11 mouse cellular contexts compared by ENCODE assay signal in the genomic region with DNA sequence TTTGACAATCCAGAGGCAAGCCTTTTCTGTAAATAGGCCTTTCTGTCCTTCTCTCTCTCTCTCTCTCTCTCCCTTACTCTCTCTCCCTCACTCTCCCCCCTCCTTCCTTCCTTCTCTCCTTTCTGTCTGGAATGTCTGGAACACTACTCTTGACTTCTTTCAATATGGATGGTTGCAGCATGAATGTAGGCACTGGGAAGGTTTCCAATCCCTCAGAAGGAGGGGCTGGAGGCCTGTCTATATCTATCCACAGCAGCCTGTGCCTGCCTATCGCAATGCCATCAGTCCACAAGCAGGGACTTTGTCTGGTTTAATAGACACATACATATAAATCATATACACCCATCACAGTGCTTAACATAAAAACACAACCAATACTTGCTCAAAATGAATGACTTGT. TPM values are rescaled to one million over a fixed set of nuclear protein-coding genes. Genes with fewer than 3 reads are reported as not detected.
A peak's percentile ranks its signal among the peaks of the same experiment; 100 is the strongest.
DNase-seq lines count a peak whose midpoint lies in the region; ATAC-seq and TF ChIP-seq lines count a peak whose summit lies in the region.
"Had no signal": no experiment of that assay in that cellular context is flagged by ENCODE, and none has a peak within 500 bp of the region (broad histone marks: within the 10 kb centered on the region; RNA-seq: fewer than 3 reads in every experiment).

No protein-coding gene starts in this region.

- TF ChIP-seq EP300 in liver, embryonic 14.5 days (IDR thresholded peaks at IDR 0.05; ENCODE audit: low read depth), result 0 out of 2 replicates have a peak, but pooled peaks have one; percentile 20
- TF ChIP-seq EP300 in liver, postnatal 0 days (IDR thresholded peaks at IDR 0.05; ENCODE audit: low read depth), result no peak

- no peaks in the 10 kb centered on the region for H3K9me3 ChIP-seq in liver, embryonic 14.5 days (ENCODE audit: control insufficient read depth, low read length)
- H3K9me3 ChIP-seq in liver, postnatal 0 days (ENCODE audit: low read length), result no peaks in the 10 kb centered on the region
- no peaks in the 10 kb centered on the region for H3K9me3 ChIP-seq in embryonic facial prominence, embryonic 12.5 days
- H3K9me3 ChIP-seq in hindbrain, embryonic 10.5 days, result no peaks in the 10 kb centered on the region
- H3K9me3 ChIP-seq in midbrain, embryonic 15.5 days, result no peaks in the 10 kb centered on the region
- H3K9me3 ChIP-seq: liver, embryonic 15.5 days; neural tube, embryonic 12.5 days had no signal

- no peak overlapping the region for H3K4me3 ChIP-seq in liver, embryonic 14.5 days (ENCODE audit: insufficient read depth in 1 of 2, low read depth in 2 of 2, low read length in 2 of 2)
- H3K4me3 ChIP-seq in liver, postnatal 0 days (ENCODE audit: low read depth, low read length), result no peak overlapping the region
- H3K4me3 ChIP-seq in embryonic facial prominence, embryonic 12.5 days, result no peak overlapping the region
- no peak overlapping the region for H3K4me3 ChIP-seq in hindbrain, embryonic 10.5 days
- no peak overlapping the region for H3K4me3 ChIP-seq in midbrain, embryonic 15.5 days
- H3K4me3 ChIP-seq: liver, embryonic 15.5 days; neural tube, embryonic 12.5 days had no signal

- no peak for ATAC-seq in liver, embryonic 14.5 days (ENCODE audit: insufficient read depth)
- no peak for ATAC-seq in liver, postnatal 0 days
- no peak for ATAC-seq in embryonic facial prominence, embryonic 12.5 days (ENCODE audit: insufficient number of reproducible peaks, insufficient read depth, low FRiP score, low TSS enrichment)
- ATAC-seq in midbrain, embryonic 15.5 days (replicated peaks), result no peak

- no peak overlapping the region for H3K4me2 ChIP-seq in liver, embryonic 14.5 days (ENCODE audit: low read depth)
- no peak overlapping the region for H3K4me2 ChIP-seq in liver, postnatal 0 days (ENCODE audit: low read depth, low read length)
- no peak overlapping the region for H3K4me2 ChIP-seq in embryonic facial prominence, embryonic 12.5 days (replicated peaks)
- no peak overlapping the region for H3K4me2 ChIP-seq in midbrain, embryonic 15.5 days
- H3K4me2 ChIP-seq: liver, embryonic 15.5 days; neural tube, embryonic 12.5 days had no signal

- H3K36me3 ChIP-seq in liver, embryonic 14.5 days (replicated peaks; ENCODE audit: control insufficient read depth, insufficient read depth, low read depth), result no peaks in the 10 kb centered on the region
- H3K36me3 ChIP-seq in liver, postnatal 0 days (replicated peaks; ENCODE audit: insufficient read depth, low read length), result no peaks in the 10 kb centered on the region
- 0 out of 2 replicates have a peak, but pooled peaks cover 3% of the 10 kb centered on the region for H3K36me3 ChIP-seq in embryonic facial prominence, embryonic 12.5 days
- no peaks in the 10 kb centered on the region for H3K36me3 ChIP-seq in hindbrain, embryonic 10.5 days
- H3K36me3 ChIP-seq in midbrain, embryonic 15.5 days (replicated peaks), result no peaks in the 10 kb centered on the region
- H3K36me3 ChIP-seq: liver, embryonic 15.5 days; neural tube, embryonic 12.5 days had no signal

- peaks cover 3 to 8% of the 10 kb centered on the region in 2 experiments; a peak in 3 of 4 replicates for H3K4me1 ChIP-seq in liver, embryonic 14.5 days (replicated peaks; ENCODE audit: control insufficient read depth in 2 of 2, insufficient read depth in 2 of 2, low read length in 1 of 2)
- H3K4me1 ChIP-seq in liver, postnatal 0 days (ENCODE audit: insufficient read depth), result no peaks in the 10 kb centered on the region
- H3K4me1 ChIP-seq in embryonic facial prominence, embryonic 12.5 days, result peaks cover 25% of the 10 kb centered on the region
- H3K4me1 ChIP-seq in hindbrain, embryonic 10.5 days (replicated peaks), result peaks cover 46% of the 10 kb centered on the region
- H3K4me1 ChIP-seq in midbrain, embryonic 15.5 days, result peaks cover 43% of the 10 kb centered on the region

- DNase-seq in liver, embryonic 14.5 days (ENCODE audit: low read depth in 3 of 3, low spot score in 3 of 3), result no peak
- no peak for DNase-seq in liver, postnatal 0 days
- DNase-seq in hindbrain, embryonic 10.5 days (ENCODE audit: low spot score), result no peak
- DNase-seq in kidney, postnatal 25 days, result no peak
- no peak for DNase-seq in adrenal gland, adult (ENCODE audit: inconsistent age in 2 of 2, low spot score in 1 of 2)
- DNase-seq: gastrocnemius, postnatal 36 days; kidney, postnatal 10 days had no signal

- no peak overlapping the region for H3K27ac ChIP-seq in liver, embryonic 14.5 days
- H3K27ac ChIP-seq in liver, postnatal 0 days (ENCODE audit: low read depth), result no peak overlapping the region
- peak overlapping the region; percentile 71 for H3K27ac ChIP-seq in embryonic facial prominence, embryonic 12.5 days
- peak overlapping the region; percentile 79 for H3K27ac ChIP-seq in hindbrain, embryonic 10.5 days
- H3K27ac ChIP-seq in midbrain, embryonic 15.5 days, result peak overlapping the region; percentile 82
- H3K27ac ChIP-seq: liver, embryonic 15.5 days; neural tube, embryonic 12.5 days had no signal

- H3K9ac ChIP-seq in liver, embryonic 14.5 days (replicated peaks), result no peak overlapping the region
- no peak overlapping the region for H3K9ac ChIP-seq in liver, postnatal 0 days (replicated peaks)
- no peak overlapping the region for H3K9ac ChIP-seq in embryonic facial prominence, embryonic 12.5 days
- H3K9ac ChIP-seq in midbrain, embryonic 15.5 days, result no peak overlapping the region
- H3K9ac ChIP-seq: liver, embryonic 15.5 days; neural tube, embryonic 12.5 days had no signal

- TF ChIP-seq CTCF in liver, embryonic 14.5 days (IDR thresholded peaks at IDR 0.05; ENCODE audit: low read depth), result no peak
- TF ChIP-seq CTCF in liver, postnatal 0 days (IDR thresholded peaks at IDR 0.05; ENCODE audit: low read depth), result no peak

- WGBS in liver, embryonic 14.5 days (ENCODE audit: insufficient replicate concordance), result 33% methylated on average over 1 of the region's 1 CpGs
- WGBS in liver, postnatal 0 days (ENCODE audit: insufficient replicate concordance), result 60% methylated on average over 1 of the region's 1 CpGs
- WGBS in embryonic facial prominence, embryonic 12.5 days, result 64% methylated on average over 1 of the region's 1 CpGs
- WGBS in hindbrain, embryonic 10.5 days, result 78% methylated on average over 1 of the region's 1 CpGs
- WGBS in midbrain, embryonic 15.5 days, result 33% methylated on average over 1 of the region's 1 CpGs

- no peaks in the 10 kb centered on the region for H3K27me3 ChIP-seq in liver, embryonic 14.5 days (ENCODE audit: control insufficient read depth, insufficient read depth, low read length)
- no peaks in the 10 kb centered on the region for H3K27me3 ChIP-seq in liver, postnatal 0 days (ENCODE audit: insufficient read depth, low read length)
- no peaks in the 10 kb centered on the region for H3K27me3 ChIP-seq in embryonic facial prominence, embryonic 12.5 days
- no peaks in the 10 kb centered on the region for H3K27me3 ChIP-seq in hindbrain, embryonic 10.5 days (ENCODE audit: insufficient read depth, poor library complexity, severe bottlenecking)
- H3K27me3 ChIP-seq in midbrain, embryonic 15.5 days (replicated peaks), result no peaks in the 10 kb centered on the region
- H3K27me3 ChIP-seq: liver, embryonic 15.5 days; neural tube, embryonic 12.5 days had no signal

RNA-seq across cellular contexts. Expression of a gene that starts 23.9 kb away (rescaled TPM):
- polyA plus RNA-seq in liver, embryonic 14.5 days (2012; rRNA removed), result 1.5 and 1.9 TPM in 2 replicates
- 0.83 and 0.99 TPM in 2 replicates for polyA plus RNA-seq in liver, embryonic 14.5 days (2014; fragmentation: Nextera tagmentation; extraction: Ambion mirVana)
- polyA plus RNA-seq in liver, postnatal 0 days (2015; fragmentation: Nextera tagmentation; extraction: Ambion mirVana), result 0.19 and 0.27 TPM in 2 replicates
- 15.5 and 16.6 TPM in 2 replicates for polyA plus RNA-seq in embryonic facial prominence, embryonic 12.5 days (2016; fragmentation: Nextera tagmentation; extraction: Ambion mirVana)
- 1.0 and 3.5 TPM in 2 replicates for polyA plus RNA-seq in hindbrain, embryonic 10.5 days (2016; fragmentation: Nextera tagmentation; extraction: Ambion mirVana)
- polyA plus RNA-seq in midbrain, embryonic 15.5 days (2015; fragmentation: Nextera tagmentation; extraction: Ambion mirVana), result 6.5 and 6.8 TPM in 2 replicates

Comparison
In these comparisons a context has a peak if more than half of its experiments do, and no peak if none do; other contexts are left out.
1. H3K27ac ChIP-seq: peak in embryonic facial prominence, embryonic 12.5 days (single experiment), hindbrain, embryonic 10.5 days (single experiment) and midbrain, embryonic 15.5 days (single experiment); none in liver, embryonic 14.5 days (single experiment) and liver, postnatal 0 days (single experiment).